In genomic region chr16:91861784-91862371, GRCm38 (mm10) we compare ENCODE assay signal across 8 mouse cellular contexts.
DNase-seq lines count a peak whose midpoint lies in the region; ATAC-seq lines count a peak whose summit lies in the region.

No protein-coding gene starts in this region.

- H3K4me3 ChIP-seq in embryonic facial prominence, embryonic 12.5 days: no peak overlapping the region
- no peak overlapping the region for H3K4me3 ChIP-seq in heart, embryonic 12.5 days
- H3K4me3 ChIP-seq in limb, embryonic 12.5 days (replicated peaks): no peak overlapping the region
- H3K4me3 ChIP-seq in stomach, embryonic 14.5 days (ENCODE audit: low read depth, low read length): no peak overlapping the region
- H3K4me3 ChIP-seq in midbrain, embryonic 11.5 days (ENCODE audit: low read depth, low read length): no peak overlapping the region
- no peak overlapping the region for H3K4me3 ChIP-seq in forebrain, embryonic 14.5 days (ENCODE audit: low read depth, low read length)

- H3K27ac ChIP-seq in embryonic facial prominence, embryonic 12.5 days: 0 out of 2 replicates have a peak overlapping the region, but pooled peaks have one; percentile 7
- H3K27ac ChIP-seq in heart, embryonic 12.5 days (ENCODE audit: poor library complexity, severe bottlenecking): peak overlapping the region; percentile 31
- 0 out of 2 replicates have a peak overlapping the region, but pooled peaks have one; percentile 17 for H3K27ac ChIP-seq in limb, embryonic 12.5 days
- H3K27ac ChIP-seq in stomach, embryonic 14.5 days (ENCODE audit: low read length): 0 out of 2 replicates have a peak overlapping the region, but pooled peaks have one; percentile 10
- H3K27ac ChIP-seq in midbrain, embryonic 11.5 days (ENCODE audit: low read depth, low read length): no peak overlapping the region
- no peak overlapping the region for H3K27ac ChIP-seq in forebrain, embryonic 14.5 days (ENCODE audit: low read depth, low read length)

- H3K36me3 ChIP-seq in embryonic facial prominence, embryonic 12.5 days: peaks cover 47% of the 10 kb centered on the region
- peaks cover 40% of the 10 kb centered on the region for H3K36me3 ChIP-seq in heart, embryonic 12.5 days
- peaks cover 57% of the 10 kb centered on the region for H3K36me3 ChIP-seq in limb, embryonic 12.5 days
- peaks cover 12% of the 10 kb centered on the region; the same call in 1 of the 2 replicates for H3K36me3 ChIP-seq in stomach, embryonic 14.5 days (ENCODE audit: control insufficient read depth, insufficient read depth, low read length)
- peaks cover 16% of the 10 kb centered on the region; the same call in 1 of the 2 replicates for H3K36me3 ChIP-seq in midbrain, embryonic 11.5 days (ENCODE audit: control insufficient read depth, insufficient read depth, low read length)
- peaks cover 71% of the 10 kb centered on the region for H3K36me3 ChIP-seq in forebrain, embryonic 14.5 days (ENCODE audit: control insufficient read depth, insufficient read depth, low read length)

- WGBS in embryonic facial prominence, embryonic 12.5 days: 56% methylated on average over 6 of the region's 6 CpGs
- 45% methylated on average over 6 of the region's 6 CpGs for WGBS in heart, embryonic 12.5 days
- WGBS in limb, embryonic 12.5 days: 59% methylated on average over 6 of the region's 6 CpGs
- WGBS in stomach, embryonic 14.5 days: 59% methylated on average over 6 of the region's 6 CpGs
- 87% methylated on average over 6 of the region's 6 CpGs for WGBS in midbrain, embryonic 11.5 days
- WGBS in forebrain, embryonic 14.5 days: 80% methylated on average over 6 of the region's 6 CpGs

- DNase-seq in layer of hippocampus, adult 9-11 months: peak; percentile 68
- no peak for DNase-seq in layer of hippocampus, postnatal 25 days (ENCODE audit: extremely low spot score in 1 of 2, low spot score in 1 of 2)
- no peak for DNase-seq in midbrain, embryonic 11.5 days (ENCODE audit: low spot score, missing footprints)
- no peak for DNase-seq in forebrain, embryonic 14.5 days (ENCODE audit: low spot score)

- H3K9ac ChIP-seq in embryonic facial prominence, embryonic 12.5 days: no peak overlapping the region
- 0 out of 2 replicates have a peak overlapping the region, but pooled peaks have one; percentile 8 for H3K9ac ChIP-seq in heart, embryonic 12.5 days
- no peak overlapping the region; the same call in 1 of the 2 replicates for H3K9ac ChIP-seq in limb, embryonic 12.5 days (replicated peaks)
- no peak overlapping the region for H3K9ac ChIP-seq in stomach, embryonic 14.5 days (replicated peaks; ENCODE audit: low read depth, low read length)
- H3K9ac ChIP-seq in midbrain, embryonic 11.5 days (ENCODE audit: low read length): no peak overlapping the region
- H3K9ac ChIP-seq in forebrain, embryonic 14.5 days (ENCODE audit: low read length): no peak overlapping the region

- peaks cover 16% of the 10 kb centered on the region for H3K4me1 ChIP-seq in embryonic facial prominence, embryonic 12.5 days
- H3K4me1 ChIP-seq in heart, embryonic 12.5 days (replicated peaks): peaks cover 63% of the 10 kb centered on the region
- H3K4me1 ChIP-seq in limb, embryonic 12.5 days (replicated peaks): peaks cover 24% of the 10 kb centered on the region
- H3K4me1 ChIP-seq in stomach, embryonic 14.5 days (ENCODE audit: control insufficient read depth, insufficient read depth, low read length): peaks cover 7% of the 10 kb centered on the region; the same call in 1 of the 2 replicates
- H3K4me1 ChIP-seq in midbrain, embryonic 11.5 days (ENCODE audit: control insufficient read depth, insufficient read depth, low read length): no peaks in the 10 kb centered on the region
- H3K4me1 ChIP-seq in forebrain, embryonic 14.5 days (ENCODE audit: control insufficient read depth, insufficient read depth, low read length): no peaks in the 10 kb centered on the region

- H3K9me3 ChIP-seq in embryonic facial prominence, embryonic 12.5 days: no peaks in the 10 kb centered on the region
- H3K9me3 ChIP-seq in heart, embryonic 12.5 days (replicated peaks): no peaks in the 10 kb centered on the region
- no peaks in the 10 kb centered on the region for H3K9me3 ChIP-seq in limb, embryonic 12.5 days
- H3K9me3 ChIP-seq in stomach, embryonic 14.5 days (ENCODE audit: control insufficient read depth, low read depth, low read length): no peaks in the 10 kb centered on the region
- H3K9me3 ChIP-seq in midbrain, embryonic 11.5 days (ENCODE audit: control insufficient read depth, low read length): no peaks in the 10 kb centered on the region
- no peaks in the 10 kb centered on the region for H3K9me3 ChIP-seq in forebrain, embryonic 14.5 days (replicated peaks; ENCODE audit: control insufficient read depth, low read length)

- H3K27me3 ChIP-seq in embryonic facial prominence, embryonic 12.5 days: no peaks in the 10 kb centered on the region
- H3K27me3 ChIP-seq in heart, embryonic 12.5 days (replicated peaks): no peaks in the 10 kb centered on the region
- no peaks in the 10 kb centered on the region for H3K27me3 ChIP-seq in limb, embryonic 12.5 days
- H3K27me3 ChIP-seq in stomach, embryonic 14.5 days (ENCODE audit: control insufficient read depth, insufficient read depth, low read length): no peaks in the 10 kb centered on the region
- no peaks in the 10 kb centered on the region for H3K27me3 ChIP-seq in midbrain, embryonic 11.5 days (ENCODE audit: control insufficient read depth, insufficient read depth, low read length)
- H3K27me3 ChIP-seq in forebrain, embryonic 14.5 days (replicated peaks; ENCODE audit: control insufficient read depth, insufficient read depth, low read length): no peaks in the 10 kb centered on the region

- H3K4me2 ChIP-seq in embryonic facial prominence, embryonic 12.5 days (replicated peaks): no peak overlapping the region
- H3K4me2 ChIP-seq in heart, embryonic 12.5 days: no peak overlapping the region
- H3K4me2 ChIP-seq in limb, embryonic 12.5 days: no peak overlapping the region
- no peak overlapping the region for H3K4me2 ChIP-seq in stomach, embryonic 14.5 days (replicated peaks; ENCODE audit: low read depth, low read length)
- H3K4me2 ChIP-seq in midbrain, embryonic 11.5 days: no peak overlapping the region
- H3K4me2 ChIP-seq in forebrain, embryonic 14.5 days (ENCODE audit: low read length): no peak overlapping the region

- no peak for ATAC-seq in embryonic facial prominence, embryonic 12.5 days (ENCODE audit: insufficient number of reproducible peaks, insufficient read depth, low FRiP score, low TSS enrichment)
- no peak for ATAC-seq in heart, embryonic 12.5 days (ENCODE audit: insufficient number of reproducible peaks, low FRiP score)
- ATAC-seq in limb, embryonic 12.5 days (ENCODE audit: insufficient number of reproducible peaks, insufficient read depth, low FRiP score, low TSS enrichment, low read depth): no peak
- ATAC-seq in stomach, embryonic 14.5 days (ENCODE audit: insufficient number of reproducible peaks, insufficient read depth, low FRiP score, low read depth): no peak
- no peak for ATAC-seq in midbrain, embryonic 11.5 days (ENCODE audit: low FRiP score)
- no peak for ATAC-seq in forebrain, embryonic 14.5 days

Comparison
In these comparisons a context has a peak if more than half of its experiments do, and no peak if none do; other contexts are left out.
1. H3K27ac ChIP-seq: peak in embryonic facial prominence, embryonic 12.5 days (single experiment), heart, embryonic 12.5 days (single experiment), limb, embryonic 12.5 days (single experiment) and stomach, embryonic 14.5 days (single experiment); none in midbrain, embryonic 11.5 days (single experiment) and forebrain, embryonic 14.5 days (single experiment).